Mouse (Mus musculus) ES-Bruce4 (cell line): Measurements from ENCODE around the gene Nrxn1.

Source experiments
- CTCF ChIP-seq: IDR thresholded peaks from one replicate; pipeline ENCODE4 v1.8.1; 2011; ENCODE audit warnings: low read depth, low read length
- EP300 ChIP-seq: IDR thresholded peaks from 2 replicates; pipeline ENCODE4 v1.6.1; 2011; ENCODE audit warnings: low read depth, low read length; ENCODE audit not compliant: insufficient read depth
- POLR2A ChIP-seq: IDR thresholded peaks from one replicate; pipeline ENCODE4 v1.8.1; 2011; ENCODE audit warnings: low read length; ENCODE audit not compliant: insufficient read depth

DNA sequence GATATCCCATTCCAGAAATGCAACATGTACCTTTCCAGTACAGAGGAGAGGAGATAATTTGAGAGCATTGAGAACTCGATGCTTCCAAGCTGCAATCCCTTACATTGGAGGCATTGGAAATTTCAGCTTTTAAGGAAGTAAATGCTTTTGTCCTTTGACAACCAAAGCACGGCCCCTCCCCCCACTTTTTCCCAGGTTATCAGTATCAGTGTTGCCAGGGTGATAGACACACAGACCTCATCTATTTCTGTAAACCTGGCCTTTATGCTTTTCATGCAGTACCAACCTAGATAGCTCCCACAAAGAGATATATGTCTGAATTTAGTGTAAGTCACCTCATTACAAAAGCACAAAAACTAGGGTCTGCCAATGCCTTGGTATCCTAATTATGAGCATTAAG lies 235.6 kb downstream of the Nrxn1 start:
- no peak for TF ChIP-seq POLR2A
- no peak for TF ChIP-seq CTCF
- TF ChIP-seq EP300: no peak
